Mouse (Mus musculus): ENCODE measurements around the gene Grid2ip. TPM values are rescaled to one million over a fixed set of nuclear protein-coding genes. Genes with fewer than 3 reads are reported as not detected.

Grid2ip gene
- total RNA-seq, 2 experiments from 2014 or later = 1.6 TPM

- intact Hi-C loops (cut with DNase I) = no loop called here
- no peak for DNase-seq (ENCODE audit: low spot score in 2 of 2)
These were observed 47.2 kb downstream of the Grid2ip start for GRCm38 (mm10) chr5:143404148-143404930.

- intact Hi-C loops (cut with DNase I) = no loop called here
- no peak for DNase-seq (ENCODE audit: low spot score in 2 of 2)
These were observed 48.1 kb downstream of the Grid2ip start for GRCm38 (mm10) chr5:143405200-143405599.

DNA sequence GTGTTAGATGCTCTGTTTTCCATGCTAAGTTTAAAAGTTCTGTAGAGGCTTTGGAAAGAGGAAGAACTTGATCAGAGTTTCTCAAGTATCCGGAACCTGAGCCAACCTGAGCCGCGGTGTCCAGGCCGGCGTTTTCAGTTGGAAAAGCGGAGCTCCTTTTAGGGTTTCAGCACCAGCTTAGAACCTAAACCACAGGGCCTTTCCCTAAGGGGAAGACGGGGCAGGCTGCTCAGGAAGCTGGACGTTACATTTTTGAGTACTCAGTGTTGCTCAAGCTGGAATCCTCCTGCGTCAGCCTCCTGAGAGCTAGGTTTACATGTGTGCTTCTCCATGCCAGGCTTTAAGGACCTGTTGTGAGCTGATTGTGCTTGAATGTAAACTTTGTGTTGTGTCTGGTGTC is 49.4 kb downstream of the Grid2ip start:
- DNase-seq (ENCODE audit: low spot score in 2 of 2) = no peak
- intact Hi-C loops (cut with DNase I) = no loop called here

DNA sequence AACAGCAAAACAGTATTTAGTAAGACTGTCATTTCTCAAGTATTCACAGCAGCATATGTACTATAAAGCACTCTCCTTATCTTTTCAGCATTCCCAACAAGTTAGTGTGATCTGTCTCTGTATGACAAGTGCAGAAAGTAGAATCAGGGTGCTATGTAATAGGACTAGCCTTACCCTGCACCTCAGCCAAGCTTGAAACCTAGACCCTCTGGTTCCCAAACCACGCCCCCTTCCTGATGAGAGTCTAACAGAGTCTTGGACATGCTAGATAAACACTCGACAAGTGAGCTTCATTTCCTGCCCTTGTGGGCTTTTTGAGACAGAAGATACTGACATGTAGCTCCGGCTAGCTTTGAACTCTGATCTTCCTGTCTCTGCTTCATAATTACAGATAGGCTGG is 52.1 kb downstream of the Grid2ip start:
- intact Hi-C loops (cut with DNase I) = no loop called here
- no peak for DNase-seq (ENCODE audit: low spot score in 2 of 2)

DNA sequence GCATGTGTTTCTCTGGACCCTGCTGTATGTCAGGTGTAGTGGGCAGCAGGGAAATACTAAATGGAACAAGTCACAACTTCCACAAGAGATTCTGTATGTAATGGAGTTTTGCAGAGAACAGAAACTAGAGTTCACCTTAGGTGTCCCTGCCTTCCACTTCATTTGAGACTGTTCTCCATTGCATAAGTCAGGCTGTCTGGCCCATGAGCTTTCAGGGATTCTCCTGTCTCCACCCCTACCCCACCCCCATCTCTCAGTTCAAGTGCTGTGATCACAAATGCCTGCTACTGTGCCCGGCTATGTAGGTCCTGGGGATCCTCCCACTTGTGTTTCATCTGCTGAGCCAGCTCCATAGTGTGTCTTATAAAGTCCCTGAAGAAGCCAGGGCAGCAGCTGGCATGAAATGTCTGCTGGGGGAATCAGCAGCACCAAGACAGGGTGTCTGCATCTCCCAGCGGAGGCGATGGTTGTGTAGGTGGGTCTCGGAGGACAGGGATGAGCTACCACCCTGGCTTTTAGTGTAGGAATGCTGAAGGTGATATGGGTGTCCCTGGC is 53.8 kb downstream of the Grid2ip start:
- DNase-seq (ENCODE audit: low spot score in 2 of 2) = peak; percentile 20 to 65

DNA sequence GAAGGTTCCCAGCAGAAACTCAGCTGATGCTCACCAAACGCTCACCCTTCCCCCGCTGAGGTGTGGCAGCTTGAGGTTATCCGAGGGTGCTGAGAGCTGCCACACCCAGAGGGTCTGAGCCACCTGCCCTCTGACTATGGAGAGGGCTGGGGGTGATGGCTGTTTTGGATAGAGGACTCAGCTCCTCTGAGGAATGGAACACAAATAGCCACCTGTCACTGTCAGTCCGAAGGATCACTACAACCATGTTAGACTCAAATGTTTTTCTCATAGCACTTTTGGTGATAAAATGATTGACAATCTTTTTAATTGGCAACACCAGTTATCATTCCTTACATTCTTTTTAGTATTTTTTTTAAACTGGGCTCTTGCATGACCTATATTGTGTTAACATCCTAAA is 64.3 kb downstream of the Grid2ip start:
- intact Hi-C loops (cut with DNase I) = loop anchor here (5.0 kb wide), 2 partner anchors 44 to 89 kb away; no protein-coding TSS in a partner anchor

More for the DNA sequence above, 53.8 kb downstream of the Grid2ip start:
- intact Hi-C loops (cut with DNase I) = no loop called here

DNA sequence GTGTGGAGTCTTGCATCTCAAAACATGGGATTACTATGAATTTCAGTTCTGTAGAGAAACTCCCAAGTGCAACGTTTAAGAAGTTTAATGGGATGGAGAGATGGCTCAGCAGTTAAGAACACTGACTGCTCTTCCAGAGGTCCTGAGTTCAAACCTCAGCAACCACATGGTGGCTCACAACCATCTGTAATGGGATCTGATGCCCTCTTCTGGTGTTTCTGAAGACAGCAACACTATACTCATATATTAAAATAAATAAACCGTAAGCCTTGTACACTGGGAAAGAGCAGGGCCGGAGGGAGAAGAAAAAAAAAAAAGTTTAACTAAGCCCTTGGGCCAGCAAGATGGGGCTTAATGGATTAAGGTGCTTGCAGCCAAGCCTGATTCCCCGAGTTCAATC is 65.9 kb downstream of the Grid2ip start:
- intact Hi-C loops (cut with DNase I) = loop anchor here (5.0 kb wide), 2 partner anchors 46 to 91 kb away; no protein-coding TSS in a partner anchor

More for the DNA sequence above, 64.3 kb downstream of the Grid2ip start:
- DNase-seq (ENCODE audit: low spot score in 2 of 2) = no peak

DNA sequence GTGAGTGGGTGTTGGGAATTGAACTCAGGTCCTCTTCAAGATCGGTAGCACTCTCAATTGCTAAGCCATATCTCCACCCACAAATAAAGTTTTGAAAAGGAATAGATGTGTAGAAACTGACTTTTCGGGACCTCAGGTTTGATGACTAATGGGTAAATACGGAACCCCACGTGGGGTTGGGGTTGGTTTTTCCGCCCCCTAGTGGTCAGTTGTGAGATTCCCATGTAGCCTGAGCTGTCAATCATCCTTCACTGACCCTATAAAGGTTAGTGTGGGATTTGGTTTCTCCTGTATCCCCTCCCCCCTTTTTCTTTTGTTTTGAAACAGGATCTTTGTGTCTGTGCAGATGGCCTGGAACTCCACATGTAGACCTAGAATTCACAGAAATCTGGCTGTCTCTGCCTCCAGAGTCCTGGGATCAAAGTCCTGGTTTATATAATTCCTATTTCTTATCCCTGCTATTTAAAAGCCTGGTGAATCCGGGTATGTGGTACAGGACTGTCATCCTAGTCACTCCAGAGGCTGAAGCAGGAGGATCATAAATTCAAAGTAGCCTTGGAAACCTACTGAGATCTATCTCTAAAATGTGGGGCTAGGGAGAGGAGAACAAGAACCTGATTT is 66.9 kb downstream of the Grid2ip start:
- intact Hi-C loops (cut with DNase I) = loop anchor here (5.0 kb wide), 2 partner anchors 47 to 92 kb away; no protein-coding TSS in a partner anchor

More for the DNA sequence above, 65.9 kb downstream of the Grid2ip start:
- DNase-seq (ENCODE audit: low spot score in 2 of 2) = no peak

DNA sequence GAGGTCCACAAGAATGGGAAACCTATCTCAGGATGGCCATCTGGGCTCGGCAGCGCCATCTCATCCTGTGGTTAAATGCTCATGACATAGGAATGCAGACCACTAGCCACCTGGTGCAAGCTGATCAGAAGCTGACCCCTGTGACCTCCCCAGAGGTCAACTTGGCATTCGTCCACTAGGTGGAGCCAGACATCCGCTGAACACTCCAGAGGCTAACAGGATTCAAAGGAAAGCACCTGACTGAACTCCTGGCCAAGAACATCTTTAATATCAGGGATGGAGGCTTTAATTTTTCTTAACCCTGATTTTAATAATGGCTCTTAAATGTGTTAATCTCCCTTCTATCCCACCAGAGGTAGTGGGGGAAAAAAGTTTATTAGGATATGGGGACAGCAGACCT is 77.3 kb downstream of the Grid2ip start:
- DNase-seq (ENCODE audit: low spot score in 2 of 2) = peak; percentile 23 to 30
- intact Hi-C loops (cut with DNase I) = loop anchor here (10.0 kb wide), 1 partner anchor 280 kb away; no protein-coding TSS in a partner anchor

More for the DNA sequence above, 66.9 kb downstream of the Grid2ip start:
- peak; percentile 16 to 31 for DNase-seq (ENCODE audit: low spot score in 2 of 2)

GRCm38 (mm10) chr5:143441298-143441697 is 84.2 kb downstream of the Grid2ip start:
- no peak for DNase-seq (ENCODE audit: low spot score in 2 of 2)
- intact Hi-C loops (cut with DNase I) = no loop called here

DNA sequence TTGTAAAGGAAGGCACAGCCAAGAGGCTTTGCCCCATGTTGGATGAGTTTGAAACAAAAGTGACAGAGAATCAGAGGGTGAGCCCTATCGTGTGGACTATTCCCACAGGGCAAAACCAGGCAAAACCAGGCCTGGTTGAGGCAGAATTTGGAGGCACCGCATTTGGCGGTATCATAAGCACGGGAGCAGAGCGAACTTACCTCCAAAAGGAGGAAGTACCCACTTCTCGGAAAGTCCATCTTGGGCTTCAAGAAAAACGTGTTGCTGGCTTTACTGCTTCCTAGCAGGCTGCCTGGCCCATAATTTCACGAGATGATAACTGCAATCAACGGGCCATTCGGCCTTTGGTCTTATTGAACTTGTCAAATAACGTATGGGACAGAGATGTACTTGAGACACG is 84.6 kb downstream of the Grid2ip start:
- intact Hi-C loops (cut with DNase I) = no loop called here
- DNase-seq (ENCODE audit: low spot score in 2 of 2) = no peak

Other genes with a start within 250 kb of the Grid2ip start
- 10 to 100 TPM; 42.6 to 42.8 TPM for gene Rnf216, start 244.3 kb upstream of the Grid2ip start, total RNA-seq (2021)
- gene Olfr718-ps1, start 209.8 kb upstream of the Grid2ip start, total RNA-seq (2021) = under 1 TPM; 0.09 to 0.14 TPM
- 10 to 100 TPM; 11.9 to 13.6 TPM for gene Rbak, start 176.6 kb upstream of the Grid2ip start, total RNA-seq (2021)
- not detected for gene Spdye4b, start 176.3 kb upstream of the Grid2ip start, total RNA-seq (2021)
- not detected for gene Spdye4a, start 130.4 kb upstream of the Grid2ip start, total RNA-seq (2021)
- gene Zfp12, start 122.2 kb upstream of the Grid2ip start, total RNA-seq (2021) = 10 to 100 TPM; 28.4 to 30.8 TPM
- gene Zfp316, start 87.3 kb upstream of the Grid2ip start, total RNA-seq (2021) = 10 to 100 TPM; 18.6 to 20.1 TPM
- 1 to 10 TPM; 6.7 to 7.6 TPM for gene Zfp853, start 63.7 kb upstream of the Grid2ip start, total RNA-seq (2021)
- gene E130309D02Rik, start 42.0 kb upstream of the Grid2ip start, total RNA-seq (2021) = 10 to 100 TPM; 24.4 to 24.7 TPM
- gene Zdhhc4, start 28.1 kb upstream of the Grid2ip start, total RNA-seq (2021) = 10 to 100 TPM; 37.5 to 38.2 TPM
- gene Kdelr2, start 46.5 kb downstream of the Grid2ip start, total RNA-seq (2021) = 10 to 100 TPM; 35.2 to 37.8 TPM
- gene Daglb, start 107.2 kb downstream of the Grid2ip start, total RNA-seq (2021) = 10 to 100 TPM; 26.4 to 32.7 TPM
- gene Rac1, start 170.7 kb downstream of the Grid2ip start, total RNA-seq (2021) = 100 to 1,000 TPM; 354 to 378 TPM

Data from left cerebral cortex, postnatal 25 days (tissue).